Mouse (Mus musculus) cortical plate, adult 2 months (tissue): ENCODE measurements at regions not wholly inside any gene's neighbourhood (a gene's known extent, or its start where the extent isn't known, plus 50 kb on each side); places are given as distances from the start of the nearest gene placed in this dataset.

ENCODE experiments used
- H3K27ac ChIP-seq: fragments of 200-500 bp; 2 replicates; pipeline ENCODE4 v1.5.1; 2012; ENCODE audit warnings: low read length, control low read depth, inconsistent platforms; ENCODE audit not compliant: insufficient read depth
- H3K4me1 ChIP-seq: fragments of 200-500 bp; 2 replicates; pipeline ENCODE4 v1.6.1; 2011; ENCODE audit warnings: low read length; ENCODE audit not compliant: control insufficient read depth, insufficient read depth
- H3K4me3 ChIP-seq: fragments of 200-500 bp; 2 replicates; pipeline ENCODE4 v1.5.1; 2011; ENCODE audit warnings: mild to moderate bottlenecking, low read length, control low read depth; ENCODE audit not compliant: insufficient read depth
- CTCF ChIP-seq: fragments of 200-500 bp; IDR thresholded peaks from 2 replicates; pipeline ENCODE4 v1.5.1; 2011; ENCODE audit warnings: mild to moderate bottlenecking, control low read depth, low read length; ENCODE audit not compliant: insufficient read depth; ENCODE audit errors: extremely low read depth
- POLR2A ChIP-seq: fragments of 200-500 bp; IDR thresholded peaks from 2 replicates; pipeline ENCODE4 v1.6.1; 2011; ENCODE audit warnings: mild to moderate bottlenecking, low read length, control low read depth; ENCODE audit not compliant: insufficient read depth; ENCODE audit errors: extremely low read depth

- TF ChIP-seq CTCF, result no peak
- TF ChIP-seq POLR2A, result no peak
- H3K4me1 ChIP-seq, result no peaks in the 10 kb centered on the region
- H3K27ac ChIP-seq, result no peak overlapping the region
- no peak overlapping the region for H3K4me3 ChIP-seq
These were observed 726.6 kb downstream of the Cetn3 start for GRCm38 (mm10) chr13:82509512-82509911.
